Mouse (Mus musculus) MEL (cell line): ENCODE data around the gene Tspan17.

Experiments
- CTCF ChIP-seq, 3 experiments: IDR thresholded peaks in 2 of 3; conservative IDR thresholded peaks in 1 of 3; 2 replicates each; pipeline ENCODE4 v1.5.1; 2011 to 2012; ENCODE audit warnings: low read length in 3 of 3, low read depth in 2 of 3, mild to moderate bottlenecking in 2 of 3, improper control_type of control experiment in 1 of 3, inconsistent platforms in 1 of 3, mixed read lengths in 1 of 3, moderate library complexity in 1 of 3; ENCODE audit not compliant: control insufficient read depth in 1 of 3, insufficient read depth in 1 of 3, poor library complexity in 1 of 3, severe bottlenecking in 1 of 3
- E2F4 ChIP-seq: IDR thresholded peaks from 2 replicates; pipeline ENCODE4 v1.6.1; 2011; ENCODE audit warnings: low read depth, low read length, improper control_type of control experiment, borderline replicate concordance
- GATA1 ChIP-seq: IDR thresholded peaks from 2 replicates; pipeline ENCODE4 v1.6.1; 2011; ENCODE audit warnings: low read depth, low read length, improper control_type of control experiment
- MYC ChIP-seq: IDR thresholded peaks from 2 replicates; pipeline ENCODE4 v1.6.1; 2011; ENCODE audit warnings: low read depth, mild to moderate bottlenecking, low read length, improper control_type of control experiment, moderate library complexity
- NRF1 ChIP-seq: IDR thresholded peaks from 2 replicates; pipeline ENCODE4 v1.6.1; 2014; ENCODE audit warnings: low read depth, mild to moderate bottlenecking, inconsistent platforms, low read length, improper control_type of control experiment, moderate library complexity; ENCODE audit not compliant: poor library complexity, insufficient read depth, severe bottlenecking
- POLR2A ChIP-seq, 2 experiments: IDR thresholded peaks; 2 replicates each; pipeline ENCODE4 v1.6.1; 2011 to 2012; ENCODE audit warnings: low read length in 2 of 2, mild to moderate bottlenecking in 2 of 2, control low read depth in 1 of 2, improper control_type of control experiment in 1 of 2, low read depth in 1 of 2, moderate library complexity in 1 of 2; ENCODE audit not compliant: control insufficient read depth in 1 of 2, insufficient read depth in 1 of 2, poor library complexity in 1 of 2
- RAD21 ChIP-seq: IDR thresholded peaks from 2 replicates; pipeline ENCODE4 v1.6.1; 2011; ENCODE audit warnings: mild to moderate bottlenecking, low read depth, low read length, improper control_type of control experiment
- TBP ChIP-seq: IDR thresholded peaks from 2 replicates; pipeline ENCODE4 v1.8.0; 2011; ENCODE audit warnings: low read depth, low read length, improper control_type of control experiment
- UBTF ChIP-seq: IDR thresholded peaks from 2 replicates; pipeline ENCODE4 v1.6.1; 2012; ENCODE audit warnings: low read depth, mild to moderate bottlenecking, inconsistent platforms, low read length, improper control_type of control experiment, moderate library complexity, borderline replicate concordance; ENCODE audit not compliant: insufficient read depth

DNA sequence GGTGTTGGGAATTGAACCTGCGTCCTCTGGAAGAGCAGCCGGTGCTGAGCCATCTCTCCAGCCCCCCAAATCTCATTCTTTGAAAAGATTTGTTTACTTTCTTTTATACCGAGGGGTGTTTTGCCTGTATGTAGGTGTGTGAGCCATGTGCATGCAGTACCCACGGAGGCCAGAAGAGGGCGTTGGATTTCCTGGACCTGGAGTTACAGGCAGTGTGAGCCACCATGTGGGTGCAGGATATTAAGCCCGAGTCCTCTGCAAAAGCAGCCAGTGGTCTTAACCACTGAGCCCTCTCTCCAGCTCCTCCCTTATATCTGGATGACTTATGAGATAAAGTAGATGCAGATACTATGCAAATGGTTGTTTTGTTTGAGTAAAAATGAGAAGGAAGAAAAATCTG, 13.8 kb downstream of the Tspan17 start:
- TF ChIP-seq RAD21, result no peak
- TF ChIP-seq E2F4, result no peak
- TF ChIP-seq GATA1, result no peak
- peak; percentile 21 to 36 (median 26); a peak in 3 of 6 replicates for TF ChIP-seq CTCF (IDR thresholded peaks at IDR 0.05 in 2 of 3, conservative IDR thresholded peaks at IDR 0.05 in 1 of 3; ENCODE audit: control insufficient read depth in 1 of 3, insufficient read depth in 1 of 3, low read depth in 2 of 3, low read length in 3 of 3, poor library complexity in 1 of 3, severe bottlenecking in 1 of 3)
- TF ChIP-seq MYC, result no peak
- no peak for TF ChIP-seq UBTF
- no peak for TF ChIP-seq TBP
- TF ChIP-seq NRF1, result no peak
- no peak for TF ChIP-seq POLR2A (IDR thresholded peaks at IDR 0.05; ENCODE audit: control insufficient read depth in 1 of 2, insufficient read depth in 1 of 2, low read depth in 1 of 2, low read length in 2 of 2, poor library complexity in 1 of 2)
